Comparison of ENCODE assay signal across 27 mouse cellular contexts in the genomic region with DNA sequence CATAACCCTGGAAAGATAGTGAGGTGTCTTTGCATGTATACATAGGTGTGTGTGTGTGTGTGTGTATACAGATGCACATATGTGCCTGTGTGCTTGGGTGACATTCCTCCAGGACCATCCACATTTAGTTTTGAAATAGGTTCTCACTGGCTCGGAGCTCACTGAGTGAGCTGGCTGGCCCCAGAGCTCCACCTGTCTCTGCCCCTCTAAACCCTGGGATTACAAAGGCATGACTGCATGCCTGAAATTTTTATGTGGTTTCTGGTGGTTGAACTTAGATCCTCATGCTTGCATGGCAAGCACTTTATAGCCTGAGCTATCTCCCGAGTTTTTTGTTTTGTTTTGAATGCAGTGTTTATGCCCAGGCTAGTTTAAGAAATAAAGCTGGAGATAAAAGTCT. TPM values are rescaled to one million over a fixed set of nuclear protein-coding genes. Genes with fewer than 3 reads are reported as not detected.
DNase-seq lines count a peak whose midpoint lies in the region; ATAC-seq and TF ChIP-seq lines count a peak whose summit lies in the region.
"Had no signal": no experiment of that assay in that cellular context is flagged by ENCODE, and none has a peak within 500 bp of the region (broad histone marks: within the 10 kb centered on the region; RNA-seq: fewer than 3 reads in every experiment).

No protein-coding gene starts in this region.

- 70% methylated on average over 2 of the region's 2 CpGs for WGBS in heart, embryonic 10.5 days
- 44% methylated on average over 2 of the region's 2 CpGs for WGBS in heart, embryonic 15.5 days
- whole genome bisulfite sequencing in limb, embryonic 14.5 days, result 45% methylated on average over 2 of the region's 2 CpGs
- WGBS in limb, embryonic 10.5 days, result 73% methylated on average over 2 of the region's 2 CpGs

- H3ac ChIP-seq in myocyte (ENCODE audit: control insufficient read depth, insufficient read length), result no peak overlapping the region

- no peak for DNase-seq in heart, embryonic 10.5 days (ENCODE audit: low spot score)
- DNase-seq in heart, postnatal 4 days, result no peak
- no peak for DNase-seq in heart, postnatal 14 days
- DNase-seq in limb, embryonic 14.5 days (ENCODE audit: low spot score), result no peak
- no peak for DNase-seq in limb, embryonic 10.5 days (ENCODE audit: low spot score)
- DNase-seq in layer of hippocampus, postnatal 14 days (ENCODE audit: low spot score in 2 of 2), result no peak
- DNase-seq: adrenal gland, adult 8-10 months; adrenal gland, postnatal 25 days; cerebellum, adult 11-12 months; cerebellum, adult 8-10 months; cerebellum, postnatal 10 days; cerebellum, postnatal 36 days; embryo, embryonic 11 days; gastrocnemius, postnatal 25 days; kidney, adult 18-20 months had no signal

- 0 out of 2 replicates have a peak overlapping the region, but pooled peaks have one; percentile 42 for H3K27ac ChIP-seq in heart, embryonic 10.5 days
- peak overlapping the region; percentile 75 for H3K27ac ChIP-seq in heart, embryonic 15.5 days
- no peak overlapping the region for H3K27ac ChIP-seq in limb, embryonic 14.5 days (replicated peaks; ENCODE audit: low read depth, low read length)
- H3K27ac ChIP-seq in limb, embryonic 10.5 days, result no peak overlapping the region
- H3K27ac ChIP-seq: embryonic facial prominence, embryonic 10.5 days; embryonic facial prominence, embryonic 13.5 days; forebrain, embryonic 12.5 days; forebrain, embryonic 15.5 days; hindbrain, embryonic 14.5 days; hindbrain, postnatal 0 days had no signal

- H3K4me3 ChIP-seq in heart, embryonic 10.5 days, result no peak overlapping the region
- no peak overlapping the region for H3K4me3 ChIP-seq in heart, embryonic 15.5 days
- H3K4me3 ChIP-seq in limb, embryonic 14.5 days (replicated peaks; ENCODE audit: low read length), result no peak overlapping the region
- no peak overlapping the region for H3K4me3 ChIP-seq in limb, embryonic 10.5 days
- H3K4me3 ChIP-seq in myocyte, result no peak overlapping the region
- H3K4me3 ChIP-seq: embryonic facial prominence, embryonic 10.5 days; embryonic facial prominence, embryonic 13.5 days; erythroblast, embryonic 14.5 days; forebrain, embryonic 12.5 days; forebrain, embryonic 15.5 days had no signal

- no peak for TF ChIP-seq POLR2A in limb, embryonic 14.5 days (IDR thresholded peaks at IDR 0.05; ENCODE audit: borderline replicate concordance, extremely low read depth, insufficient read depth, insufficient read length)
- TF ChIP-seq POLR2A in myocyte (IDR thresholded peaks at IDR 0.05; ENCODE audit: insufficient read length, low read depth), result no peak

- H3K9ac ChIP-seq in heart, embryonic 15.5 days, result no peak overlapping the region
- H3K9ac ChIP-seq in limb, embryonic 14.5 days (ENCODE audit: low read depth, low read length, severe bottlenecking), result no peak overlapping the region
- H3K9ac ChIP-seq: embryonic facial prominence, embryonic 13.5 days; forebrain, embryonic 12.5 days; forebrain, embryonic 15.5 days; hindbrain, embryonic 14.5 days had no signal

- H3K9me3 ChIP-seq in heart, embryonic 10.5 days, result no peaks in the 10 kb centered on the region
- H3K9me3 ChIP-seq in heart, embryonic 15.5 days (replicated peaks), result no peaks in the 10 kb centered on the region
- H3K9me3 ChIP-seq in limb, embryonic 14.5 days (ENCODE audit: control insufficient read depth, low read length), result no peaks in the 10 kb centered on the region
- H3K9me3 ChIP-seq in limb, embryonic 10.5 days (replicated peaks), result no peaks in the 10 kb centered on the region
- H3K9me3 ChIP-seq: embryonic facial prominence, embryonic 10.5 days; embryonic facial prominence, embryonic 13.5 days; forebrain, embryonic 12.5 days; forebrain, embryonic 15.5 days had no signal

- no peaks in the 10 kb centered on the region for H3K27me3 ChIP-seq in heart, embryonic 10.5 days (ENCODE audit: insufficient read depth, poor library complexity, severe bottlenecking)
- no peaks in the 10 kb centered on the region for H3K27me3 ChIP-seq in heart, embryonic 15.5 days
- no peaks in the 10 kb centered on the region for H3K27me3 ChIP-seq in limb, embryonic 14.5 days (ENCODE audit: control insufficient read depth, insufficient read depth, low read length)
- H3K27me3 ChIP-seq in limb, embryonic 10.5 days (ENCODE audit: low read depth, poor library complexity, severe bottlenecking), result no peaks in the 10 kb centered on the region
- no peaks in the 10 kb centered on the region for H3K27me3 ChIP-seq in myocyte (ENCODE audit: control insufficient read depth, insufficient read depth, insufficient read length)
- H3K27me3 ChIP-seq: embryonic facial prominence, embryonic 13.5 days; forebrain, embryonic 12.5 days; forebrain, embryonic 15.5 days had no signal

- H3K4me1 ChIP-seq in heart, embryonic 10.5 days, result peaks cover 19% of the 10 kb centered on the region
- peaks cover 29% of the 10 kb centered on the region for H3K4me1 ChIP-seq in heart, embryonic 15.5 days (replicated peaks)
- H3K4me1 ChIP-seq in limb, embryonic 14.5 days (ENCODE audit: control insufficient read depth, insufficient read depth, low read length), result no peaks in the 10 kb centered on the region
- H3K4me1 ChIP-seq in limb, embryonic 10.5 days, result no peaks in the 10 kb centered on the region
- H3K4me1 ChIP-seq: embryonic facial prominence, embryonic 13.5 days; forebrain, embryonic 12.5 days; forebrain, embryonic 15.5 days had no signal

- no peak overlapping the region for H3K4me2 ChIP-seq in heart, embryonic 15.5 days
- H3K4me2 ChIP-seq in limb, embryonic 14.5 days (replicated peaks; ENCODE audit: low read depth, low read length, severe bottlenecking), result no peak overlapping the region
- peak overlapping the region; percentile 81 for H3K4me2 ChIP-seq in myocyte (ENCODE audit: low read depth)
- H3K4me2 ChIP-seq: embryonic facial prominence, embryonic 13.5 days; forebrain, embryonic 12.5 days; forebrain, embryonic 15.5 days; hindbrain, embryonic 14.5 days had no signal

- H3K79me2 ChIP-seq in myocyte (ENCODE audit: control insufficient read depth, insufficient read depth), result peaks cover 66% of the 10 kb centered on the region

- intact Hi-C loops in heart, postnatal 14 days (cut with DNase I), result no loop called here

- peaks cover 16% of the 10 kb centered on the region for H3K36me3 ChIP-seq in heart, embryonic 10.5 days
- H3K36me3 ChIP-seq in heart, embryonic 15.5 days, result peaks cover 5% of the 10 kb centered on the region; the same call in 1 of the 2 replicates
- H3K36me3 ChIP-seq in limb, embryonic 14.5 days (ENCODE audit: control insufficient read depth, insufficient read depth, low read length), result no peaks in the 10 kb centered on the region
- no peaks in the 10 kb centered on the region for H3K36me3 ChIP-seq in limb, embryonic 10.5 days
- H3K36me3 ChIP-seq in myocyte (ENCODE audit: control insufficient read depth, insufficient read depth), result peaks cover under 1% of the 10 kb centered on the region
- H3K36me3 ChIP-seq: embryonic facial prominence, embryonic 10.5 days; embryonic facial prominence, embryonic 13.5 days; forebrain, embryonic 12.5 days; forebrain, embryonic 15.5 days had no signal

- ATAC-seq in heart, embryonic 15.5 days (replicated peaks; ENCODE audit: insufficient number of reproducible peaks, insufficient read depth, low FRiP score, low read depth), result no peak
- ATAC-seq in limb, embryonic 14.5 days (ENCODE audit: low FRiP score, low read depth), result peak; percentile 53; the same call in 1 of the 2 replicates
- ATAC-seq: activated CD4-positive, CD25-positive, alpha-beta regulatory T cell, adult 4 months; forebrain, embryonic 15.5 days; hindbrain, postnatal 0 days; inflammation-experienced regulatory T-cells, adult 6 months; intestine, embryonic 16.5 days had no signal

TF ChIP-seq in myocyte, 11 proteins besides CTCF, POLR2A, EP300 and RAD21:
- peak; percentile 98 to 99 (median 98) for TF ChIP-seq MYOD1 (IDR thresholded peaks at IDR 0.05; ENCODE audit: control insufficient read depth in 1 of 3, insufficient read length in 2 of 3, low read depth in 2 of 3)
- peak; percentile 60 for TF ChIP-seq TCF12 (IDR thresholded peaks at IDR 0.05; ENCODE audit: insufficient read depth, poor library complexity, severe bottlenecking)
- TF ChIP-seq TCF3 (IDR thresholded peaks at IDR 0.05; ENCODE audit: insufficient read length, low read depth), result no peak
- peak; percentile 4; the same call in 1 of the 2 replicates for TF ChIP-seq CEBPB (IDR thresholded peaks at IDR 0.05; ENCODE audit: insufficient read depth, poor library complexity, severe bottlenecking)
- no peak for TF ChIP-seq POLR2AphosphoS2 (IDR thresholded peaks at IDR 0.05; ENCODE audit: insufficient read length, low read depth)
- peak in 2 of 3 experiments; percentile 60 to 79 for TF ChIP-seq MYOG (IDR thresholded peaks at IDR 0.05; ENCODE audit: control insufficient read depth in 1 of 3, insufficient read depth in 1 of 3, insufficient read length in 2 of 3, low read depth in 2 of 3)
- no peak for TF ChIP-seq SRF (IDR thresholded peaks at IDR 0.05; ENCODE audit: control insufficient read depth, insufficient read length, low read depth)
- no peak for TF ChIP-seq MAX (IDR thresholded peaks at IDR 0.05; ENCODE audit: low read depth)
- TF ChIP-seq E2F4 (IDR thresholded peaks at IDR 0.05; ENCODE audit: insufficient read depth), result no peak
- no peak for TF ChIP-seq USF1 (IDR thresholded peaks at IDR 0.05; ENCODE audit: low read depth)
- TF ChIP-seq REST (IDR thresholded peaks at IDR 0.05; ENCODE audit: insufficient read depth, insufficient read length), result no peak

RNA-seq across cellular contexts. Expression of gene Ehd4, which starts 7.9 kb away (rescaled TPM):
- 115 and 173 TPM in 2 replicates for polyA plus RNA-seq in heart, embryonic 10.5 days (2016; fragmentation: Nextera tagmentation; extraction: Ambion mirVana)
- total RNA-seq in heart, postnatal 4 days (2021), result 100 to 1,000 TPM; 461 to 503 TPM
- 164 and 188 TPM in 2 replicates for polyA plus RNA-seq in heart, embryonic 15.5 days (2015; fragmentation: Nextera tagmentation; extraction: Ambion mirVana)
- 100 to 1,000 TPM; 439 to 440 TPM for total RNA-seq in heart, postnatal 14 days (2021)
- polyA plus RNA-seq in limb, embryonic 14.5 days (2012; rRNA removed), result 18.3 and 19.7 TPM in 2 replicates
- 37.1 and 51.0 TPM in 2 replicates for polyA plus RNA-seq in limb, embryonic 14.5 days (2014; fragmentation: Nextera tagmentation; extraction: Ambion mirVana)
- 25.3 and 27.5 TPM in 2 replicates for polyA plus RNA-seq in limb, embryonic 10.5 days (2016; fragmentation: Nextera tagmentation; extraction: Ambion mirVana)
- polyA plus RNA-seq in myocyte (2012; fragmentation: generic; extraction: Trizol), result 101 TPM
- total RNA-seq in layer of hippocampus, postnatal 14 days (2021), result 1 to 10 TPM; 9.7 to 9.8 TPM

Comparison
In these comparisons a context has a peak if more than half of its experiments do, and no peak if none do; other contexts are left out.
1. H3K27ac ChIP-seq: peak in heart, embryonic 10.5 days (single experiment) and heart, embryonic 15.5 days (single experiment); none in limb, embryonic 14.5 days (single experiment) and limb, embryonic 10.5 days (single experiment).